Mouse (Mus musculus) limb, embryonic 10.5 days (tissue): ENCODE measurements at regions not wholly inside any gene's neighbourhood (a gene's known extent, or its start where the extent isn't known, plus 50 kb on each side); places are given as distances from the start of the nearest gene placed in this dataset.
A peak's percentile ranks its signal among the peaks of the same experiment; 100 is the strongest.

ENCODE experiments used
- DNase-seq: peaks from one replicate; pipeline ENCODE4 v3.0.0-alpha.2; 2017; ENCODE audit warnings: low spot score
- H3K27ac ChIP-seq: fragments of 300-500 bp; sonication (generic); 2 replicates; pipeline ENCODE4 v1.5.1; 2016; ENCODE audit warnings: mild to moderate bottlenecking
- H3K27me3 ChIP-seq: fragments of 300-500 bp; sonication (generic); 2 replicates; pipeline ENCODE4 v1.6.1; 2016; ENCODE audit warnings: low read depth, mild to moderate bottlenecking; ENCODE audit not compliant: poor library complexity, severe bottlenecking
- H3K36me3 ChIP-seq: fragments of 300-500 bp; sonication (generic); 2 replicates; pipeline ENCODE4 v1.6.1; 2016; ENCODE audit warnings: mild to moderate bottlenecking, moderate library complexity
- H3K4me1 ChIP-seq: fragments of 300-500 bp; sonication (generic); 2 replicates; pipeline ENCODE4 v1.6.1; 2016
- H3K4me3 ChIP-seq: fragments of 300-500 bp; sonication (generic); 2 replicates; pipeline ENCODE4 v1.5.1; 2016; ENCODE audit warnings: mild to moderate bottlenecking, moderate library complexity
- H3K9me3 ChIP-seq: fragments of 300-500 bp; sonication (generic); replicated peaks from 2 replicates; pipeline ENCODE4 v1.6.1; 2016; ENCODE audit warnings: mild to moderate bottlenecking
- WGBS: fragments of 180-500 bp; shearing (Covaris S2); methylation state at CpG from one replicate; pipeline ENCODE4 v1.1.7; 2016; 5-methylcytosine and 5-hydroxymethylcytosine counted together

- WGBS: 72% methylated on average over 10 of the region's 10 CpGs
- no peak for DNase-seq
- Histone ChIP-seq H3K9me3 (no peaks in the 10 kb centered on the region), H3K4me3 (no peak overlapping the region), H3K4me1 (0 out of 2 replicates have a peak, but pooled peaks cover 5% of the 10 kb centered on the region), H3K27ac (0 out of 2 replicates have a peak overlapping the region, but pooled peaks have one; percentile 30), H3K27me3 (no peaks in the 10 kb centered on the region), H3K36me3 (no peaks in the 10 kb centered on the region)
Measured at GRCm38 (mm10) chr6:126340098-126340610, 173.4 kb upstream of the Ntf3 start.

- H3K4me1 ChIP-seq: 0 out of 2 replicates have a peak, but pooled peaks cover 5% of the 10 kb centered on the region
- H3K36me3 ChIP-seq: no peaks in the 10 kb centered on the region
- WGBS: 91% methylated on average over 8 of the region's 8 CpGs
- no peak overlapping the region for H3K27ac ChIP-seq
- no peak for DNase-seq
- no peak overlapping the region for H3K4me3 ChIP-seq
- no peaks in the 10 kb centered on the region for H3K27me3 ChIP-seq
- no peaks in the 10 kb centered on the region for H3K9me3 ChIP-seq
Measured at GRCm38 (mm10) chr6:126337711-126338110, 171.0 kb upstream of the Ntf3 start.

GRCm38 (mm10) chr6:126334258-126334657 lies 167.5 kb upstream of the Ntf3 start:
- Histone ChIP-seq H3K36me3 (no peaks in the 10 kb centered on the region), H3K27ac (no peak overlapping the region), H3K4me1 (no peaks in the 10 kb centered on the region), H3K27me3 (no peaks in the 10 kb centered on the region), H3K9me3 (no peaks in the 10 kb centered on the region), H3K4me3 (no peak overlapping the region)
- 83% methylated on average over 8 of the region's 8 CpGs for WGBS
- no peak for DNase-seq

GRCm38 (mm10) chr6:126327187-126327586 lies 160.5 kb upstream of the Ntf3 start:
- Histone ChIP-seq H3K27me3 (no peaks in the 10 kb centered on the region), H3K4me3 (no peak overlapping the region), H3K27ac (no peak overlapping the region), H3K9me3 (no peaks in the 10 kb centered on the region), H3K36me3 (no peaks in the 10 kb centered on the region), H3K4me1 (peaks cover 4% of the 10 kb centered on the region; the same call in 1 of the 2 replicates)
- no peak for DNase-seq
- WGBS: 81% methylated on average over 2 of the region's 2 CpGs

GRCm38 (mm10) chr6:126318523-126318922 lies 151.8 kb upstream of the Ntf3 start:
- no peaks in the 10 kb centered on the region for H3K27me3 ChIP-seq
- no peak overlapping the region for H3K4me3 ChIP-seq
- WGBS: 97% methylated on average over 2 of the region's 2 CpGs
- no peak overlapping the region for H3K27ac ChIP-seq
- H3K9me3 ChIP-seq: no peaks in the 10 kb centered on the region
- no peaks in the 10 kb centered on the region for H3K36me3 ChIP-seq
- no peaks in the 10 kb centered on the region for H3K4me1 ChIP-seq
- no peak for DNase-seq

GRCm38 (mm10) chr6:126310786-126311480 lies 144.2 kb upstream of the Ntf3 start:
- Histone ChIP-seq H3K36me3 (no peaks in the 10 kb centered on the region), H3K4me3 (no peak overlapping the region), H3K27ac (peak overlapping the region; percentile 50), H3K4me1 (peaks cover 4% of the 10 kb centered on the region; the same call in 1 of the 2 replicates), H3K27me3 (no peaks in the 10 kb centered on the region), H3K9me3 (no peaks in the 10 kb centered on the region)
- peak; percentile 36 for DNase-seq
- 64% methylated on average over 3 of the region's 3 CpGs for WGBS

GRCm38 (mm10) chr6:126303086-126303485 lies 136.4 kb upstream of the Ntf3 start:
- H3K9me3 ChIP-seq: no peaks in the 10 kb centered on the region
- no peaks in the 10 kb centered on the region for H3K36me3 ChIP-seq
- H3K4me3 ChIP-seq: no peak overlapping the region
- H3K27me3 ChIP-seq: no peaks in the 10 kb centered on the region
- no peaks in the 10 kb centered on the region for H3K4me1 ChIP-seq
- DNase-seq: no peak
- 80% methylated on average over 3 of the region's 3 CpGs for WGBS
- no peak overlapping the region for H3K27ac ChIP-seq

- no peak for DNase-seq
- H3K9me3 ChIP-seq: no peaks in the 10 kb centered on the region
- H3K4me1 ChIP-seq: no peaks in the 10 kb centered on the region
- H3K27ac ChIP-seq: no peak overlapping the region
- no peak overlapping the region for H3K4me3 ChIP-seq
- H3K27me3 ChIP-seq: no peaks in the 10 kb centered on the region
- no peaks in the 10 kb centered on the region for H3K36me3 ChIP-seq
- 93% methylated on average over 2 of the region's 2 CpGs for WGBS
Measured at GRCm38 (mm10) chr6:126291581-126291980, 124.9 kb upstream of the Ntf3 start.

- Histone ChIP-seq H3K27ac (no peak overlapping the region), H3K27me3 (no peaks in the 10 kb centered on the region), H3K36me3 (no peaks in the 10 kb centered on the region), H3K4me1 (no peaks in the 10 kb centered on the region), H3K4me3 (no peak overlapping the region), H3K9me3 (no peaks in the 10 kb centered on the region)
- 83% methylated on average over 4 of the region's 4 CpGs for WGBS
- DNase-seq: no peak
Measured at GRCm38 (mm10) chr6:126287166-126287565, 120.5 kb upstream of the Ntf3 start.

GRCm38 (mm10) chr6:126286201-126286600 lies 119.5 kb upstream of the Ntf3 start:
- 91% methylated on average over 2 of the region's 2 CpGs for WGBS
- Histone ChIP-seq H3K36me3 (no peaks in the 10 kb centered on the region), H3K27ac (no peak overlapping the region), H3K4me1 (no peaks in the 10 kb centered on the region), H3K27me3 (no peaks in the 10 kb centered on the region), H3K9me3 (no peaks in the 10 kb centered on the region), H3K4me3 (no peak overlapping the region)
- no peak for DNase-seq

GRCm38 (mm10) chr6:126284409-126284808 lies 117.7 kb upstream of the Ntf3 start:
- no peak overlapping the region for H3K27ac ChIP-seq
- no peaks in the 10 kb centered on the region for H3K9me3 ChIP-seq
- DNase-seq: no peak
- 89% methylated on average over 7 of the region's 7 CpGs for WGBS
- no peaks in the 10 kb centered on the region for H3K36me3 ChIP-seq
- H3K4me1 ChIP-seq: no peaks in the 10 kb centered on the region
- no peaks in the 10 kb centered on the region for H3K27me3 ChIP-seq
- H3K4me3 ChIP-seq: no peak overlapping the region

- no peak for DNase-seq
- H3K27ac ChIP-seq: no peak overlapping the region
- WGBS: 88% methylated on average over 3 of the region's 3 CpGs
Measured at GRCm38 (mm10) chr6:126280352-126280751, 113.6 kb upstream of the Ntf3 start.

GRCm38 (mm10) chr6:126245986-126246385 lies 79.3 kb upstream of the Ntf3 start:
- H3K4me1 ChIP-seq: no peaks in the 10 kb centered on the region
- DNase-seq: no peak
- H3K27ac ChIP-seq: no peak overlapping the region
- H3K36me3 ChIP-seq: no peaks in the 10 kb centered on the region
- H3K27me3 ChIP-seq: no peaks in the 10 kb centered on the region
- H3K9me3 ChIP-seq: no peaks in the 10 kb centered on the region
- no peak overlapping the region for H3K4me3 ChIP-seq
- 89% methylated on average over 5 of the region's 5 CpGs for WGBS

More at GRCm38 (mm10) chr6:126280352-126280751, 113.6 kb upstream of the Ntf3 start:
- no peaks in the 10 kb centered on the region for H3K4me1 ChIP-seq
- H3K9me3 ChIP-seq: no peaks in the 10 kb centered on the region
- H3K36me3 ChIP-seq: no peaks in the 10 kb centered on the region
- no peaks in the 10 kb centered on the region for H3K27me3 ChIP-seq
- H3K4me3 ChIP-seq: no peak overlapping the region
